Mouse (Mus musculus) ES-Bruce4 (cell line): ENCODE measurements around the gene Ranbp9. TPM values are rescaled to one million over a fixed set of nuclear protein-coding genes. Genes with fewer than 3 reads are reported as not detected.

Experiments used
- H3K27ac ChIP-seq: 2 replicates; pipeline ENCODE4 v1.5.1; 2012; ENCODE audit warnings: low read length, inconsistent platforms; ENCODE audit not compliant: insufficient read depth
- H3K27me3 ChIP-seq: 2 replicates; pipeline ENCODE4 v1.6.1; 2012; ENCODE audit warnings: mild to moderate bottlenecking, low read length, inconsistent platforms; ENCODE audit not compliant: control insufficient read depth, poor library complexity, insufficient read depth, severe bottlenecking
- H3K36me3 ChIP-seq: 2 replicates; pipeline ENCODE4 v1.6.1; 2012; ENCODE audit warnings: inconsistent platforms, mild to moderate bottlenecking, low read length, moderate library complexity; ENCODE audit not compliant: control insufficient read depth, poor library complexity, insufficient read depth, severe bottlenecking
- H3K4me1 ChIP-seq: one replicate; pipeline ENCODE4 v1.8.1; 2011; ENCODE audit warnings: low read length; ENCODE audit not compliant: control insufficient read depth, insufficient read depth
- H3K4me3 ChIP-seq: 2 replicates; pipeline ENCODE4 v1.5.1; 2011; ENCODE audit warnings: low read depth, mild to moderate bottlenecking, low read length
- H3K9ac ChIP-seq: 2 replicates; pipeline ENCODE4 v1.6.1; 2012; ENCODE audit warnings: low read depth, mild to moderate bottlenecking, inconsistent platforms; ENCODE audit not compliant: poor library complexity, severe bottlenecking
- H3K9me3 ChIP-seq: replicated peaks from 2 replicates; pipeline ENCODE4 v1.6.1; 2012; ENCODE audit warnings: mild to moderate bottlenecking, low read length, inconsistent platforms; ENCODE audit not compliant: control insufficient read depth, poor library complexity, insufficient read depth, severe bottlenecking
- CTCF ChIP-seq: IDR thresholded peaks from one replicate; pipeline ENCODE4 v1.8.1; 2011; ENCODE audit warnings: low read depth, low read length
- EP300 ChIP-seq: IDR thresholded peaks from 2 replicates; pipeline ENCODE4 v1.6.1; 2011; ENCODE audit warnings: low read depth, low read length; ENCODE audit not compliant: insufficient read depth
- POLR2A ChIP-seq: IDR thresholded peaks from one replicate; pipeline ENCODE4 v1.8.1; 2011; ENCODE audit warnings: low read length; ENCODE audit not compliant: insufficient read depth
- polyA plus RNA-seq: library from polyadenylated mRNA; stranded (reverse); fragments of >200 nt; gene quantifications from 2 replicates; pipeline ENCODE4 v1.2.4, GENCODE M21; 2011; ENCODE audit warnings: low read depth; ENCODE audit not compliant: missing spikeins, insufficient read depth, insufficient read length

The Ranbp9 gene
- polyA plus RNA-seq, 1 experiment, result 79.6 TPM

DNA sequence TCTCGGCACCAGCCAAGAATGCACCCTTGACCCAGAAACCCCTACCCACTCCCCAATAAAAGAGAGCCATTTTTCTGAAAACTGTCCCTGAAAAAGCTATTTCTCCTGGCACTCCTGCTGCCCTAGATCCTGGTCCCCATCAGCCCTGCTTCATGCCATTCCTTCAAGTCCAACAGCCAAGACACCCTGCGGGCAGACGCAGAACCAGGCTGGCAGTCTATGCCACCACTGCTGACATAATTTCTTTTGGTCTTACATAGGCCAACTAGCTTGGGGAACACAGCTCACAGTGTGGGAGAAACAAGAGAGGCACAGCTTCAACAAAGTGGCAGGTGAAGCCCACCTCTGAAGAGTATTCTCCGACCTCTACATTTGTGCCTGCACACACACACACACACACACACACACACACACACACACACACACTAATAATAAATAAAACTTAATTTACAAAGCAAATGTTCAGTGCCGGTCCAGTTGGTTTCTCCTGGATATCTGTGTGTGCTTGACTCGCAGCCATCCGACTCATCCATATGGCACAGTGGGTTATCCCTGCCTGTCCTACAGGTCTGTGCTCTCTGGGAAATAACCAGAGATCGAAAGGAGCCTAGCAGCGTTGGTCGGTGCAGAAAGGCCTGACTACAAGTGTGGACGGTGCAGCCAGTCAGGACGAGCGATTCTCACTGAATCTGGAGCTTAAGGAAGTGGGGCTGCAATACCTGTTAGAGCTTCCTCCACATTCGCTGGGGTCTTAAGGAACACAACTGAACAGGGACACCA, 124.5 kb downstream of the Ranbp9 start:
- Histone ChIP-seq H3K4me3 (no peak overlapping the region), H3K9ac (no peak overlapping the region), H3K36me3 (no peaks in the 10 kb centered on the region), H3K27me3 (no peaks in the 10 kb centered on the region), H3K27ac (no peak overlapping the region), H3K4me1 (no peaks in the 10 kb centered on the region), H3K9me3 (no peaks in the 10 kb centered on the region)
- no peak for TF ChIP-seq EP300
- no peak for TF ChIP-seq CTCF
- TF ChIP-seq POLR2A, result no peak

DNA sequence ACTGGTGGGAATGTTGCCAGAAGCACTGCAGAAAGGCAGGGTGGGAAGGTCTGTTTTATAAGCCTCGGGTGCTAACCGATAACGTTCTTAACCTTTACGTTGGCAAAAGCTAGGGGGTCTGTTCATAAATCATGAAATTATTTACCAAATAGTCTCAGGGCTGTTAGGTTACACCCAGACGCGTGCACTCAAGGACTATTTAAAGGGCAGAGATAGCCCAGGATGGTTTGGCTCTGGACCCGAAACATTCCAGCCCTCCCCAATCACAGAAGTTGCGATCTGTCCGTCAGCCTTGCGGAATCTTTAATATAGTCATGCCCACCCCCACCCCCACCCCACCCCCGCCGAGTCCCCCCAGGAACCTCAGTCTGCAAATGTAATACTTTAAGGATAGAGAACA, 126.7 kb downstream of the Ranbp9 start:
- Histone ChIP-seq H3K27ac (no peak overlapping the region), H3K9me3 (no peaks in the 10 kb centered on the region), H3K27me3 (no peaks in the 10 kb centered on the region; the same call in 1 of the 2 replicates), H3K4me3 (no peak overlapping the region), H3K9ac (no peak overlapping the region), H3K4me1 (no peaks in the 10 kb centered on the region), H3K36me3 (no peaks in the 10 kb centered on the region)
- no peak for TF ChIP-seq EP300
- no peak for TF ChIP-seq CTCF
- no peak for TF ChIP-seq POLR2A

DNA sequence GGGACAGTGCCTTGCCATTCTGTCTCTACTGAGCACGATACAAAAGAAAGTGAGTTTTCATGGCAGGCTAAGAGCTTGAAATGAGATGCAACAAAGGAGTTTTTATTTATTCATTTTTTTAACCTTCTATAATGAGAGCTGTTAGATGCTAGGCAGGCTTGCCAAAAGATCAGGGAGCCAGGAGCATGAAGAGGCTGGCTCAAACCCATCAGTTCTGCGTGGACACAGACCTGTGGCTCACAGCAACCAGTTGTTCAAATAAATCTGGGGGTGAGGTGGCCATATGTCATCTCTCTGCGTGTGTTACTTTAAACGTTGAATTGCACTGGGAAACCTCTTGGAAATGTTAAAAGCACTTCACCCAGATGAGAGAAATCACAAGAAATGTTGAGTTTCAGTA, 127.7 kb downstream of the Ranbp9 start:
- TF ChIP-seq EP300 (no peak), CTCF (no peak), POLR2A (no peak)
- no peaks in the 10 kb centered on the region for H3K4me1 ChIP-seq

More for the DNA sequence above, 127.7 kb downstream of the Ranbp9 start:
- no peaks in the 10 kb centered on the region for H3K36me3 ChIP-seq
- no peaks in the 10 kb centered on the region; the same call in 1 of the 2 replicates for H3K27me3 ChIP-seq
- no peaks in the 10 kb centered on the region for H3K9me3 ChIP-seq
- no peak overlapping the region for H3K27ac ChIP-seq
- no peak overlapping the region for H3K9ac ChIP-seq
- no peak overlapping the region for H3K4me3 ChIP-seq

Other genes starting within 250 kb of the Ranbp9 start
- gene Gfod1, start 177.1 kb downstream of the Ranbp9 start, polyA plus RNA-seq, result 3.3 and 6.2 TPM in 2 replicates
- 8.5 and 10.9 TPM in 2 replicates for gene Sirt5, start 115.8 kb downstream of the Ranbp9 start, polyA plus RNA-seq
- 148 and 151 TPM in 2 replicates for gene Nol7, start 82.9 kb downstream of the Ranbp9 start, polyA plus RNA-seq
- gene Mcur1, start 78.9 kb upstream of the Ranbp9 start, polyA plus RNA-seq, result 6.1 and 7.8 TPM in 2 replicates
- gene Rnf182, start 134.4 kb upstream of the Ranbp9 start, polyA plus RNA-seq, result 1.6 and 1.9 TPM in 2 replicates